Mouse (Mus musculus): Measurements from ENCODE around the gene Afmid. TPM values are rescaled to one million over a fixed set of nuclear protein-coding genes. Genes with fewer than 3 reads are reported as not detected.
"Not testable (repeated sequence)": the region's sequence is repeated elsewhere in the genome, so short reads cannot be mapped to it uniquely, and the experiment has no call there.

Afmid gene
- polyA plus RNA-seq, 1 experiment: 19.2 TPM

DNA sequence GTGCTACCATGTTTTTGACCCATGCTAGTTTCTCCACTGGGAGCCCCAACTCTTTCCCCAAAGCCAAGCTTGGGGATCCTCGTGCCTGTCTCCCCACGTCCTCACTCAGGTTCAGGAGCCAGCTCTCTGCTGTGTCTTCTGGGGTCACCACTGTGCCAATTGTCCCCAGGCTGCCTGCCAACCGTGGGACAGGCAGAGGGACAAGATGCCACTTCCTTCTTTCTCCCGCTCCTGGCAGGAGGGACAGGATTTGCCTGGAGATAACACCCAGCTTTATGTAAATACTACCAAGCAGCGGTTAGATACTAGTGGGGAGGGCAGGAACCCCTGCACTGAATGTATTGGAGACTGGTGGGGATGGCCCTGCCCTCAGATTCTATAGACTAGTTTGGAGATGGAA lies 11.9 kb upstream of the Afmid start:
- TF ChIP-seq POLR2A (IDR thresholded peaks at IDR 0.05; ENCODE audit: low read depth, low read length) (no peak), CTCF (IDR thresholded peaks at IDR 0.05; ENCODE audit: extremely low read depth, insufficient read depth, insufficient read length, insufficient replicate concordance) (no peak)
- H3K27me3 ChIP-seq (ENCODE audit: control insufficient read depth, insufficient read depth, low read length): no peaks in the 10 kb centered on the region
- DNase-seq (ENCODE audit: low read depth in 1 of 2, low spot score in 2 of 2): no peak
- peaks cover 35% of the 10 kb centered on the region for H3K36me3 ChIP-seq (ENCODE audit: control insufficient read depth, insufficient read depth, low read length)
- 65% methylated on average over 5 of the region's 5 CpGs for WGBS
- no peak overlapping the region for H3K4me3 ChIP-seq (ENCODE audit: extremely low read depth, insufficient read depth, insufficient read length)
- H3K27ac ChIP-seq (ENCODE audit: insufficient read depth, low read length): peak overlapping the region; percentile 12; the same call in 1 of the 2 replicates
- peaks cover 5% of the 10 kb centered on the region; the same call in 1 of the 2 replicates for H3K4me1 ChIP-seq (ENCODE audit: control insufficient read depth, insufficient read depth, insufficient read length)

DNA sequence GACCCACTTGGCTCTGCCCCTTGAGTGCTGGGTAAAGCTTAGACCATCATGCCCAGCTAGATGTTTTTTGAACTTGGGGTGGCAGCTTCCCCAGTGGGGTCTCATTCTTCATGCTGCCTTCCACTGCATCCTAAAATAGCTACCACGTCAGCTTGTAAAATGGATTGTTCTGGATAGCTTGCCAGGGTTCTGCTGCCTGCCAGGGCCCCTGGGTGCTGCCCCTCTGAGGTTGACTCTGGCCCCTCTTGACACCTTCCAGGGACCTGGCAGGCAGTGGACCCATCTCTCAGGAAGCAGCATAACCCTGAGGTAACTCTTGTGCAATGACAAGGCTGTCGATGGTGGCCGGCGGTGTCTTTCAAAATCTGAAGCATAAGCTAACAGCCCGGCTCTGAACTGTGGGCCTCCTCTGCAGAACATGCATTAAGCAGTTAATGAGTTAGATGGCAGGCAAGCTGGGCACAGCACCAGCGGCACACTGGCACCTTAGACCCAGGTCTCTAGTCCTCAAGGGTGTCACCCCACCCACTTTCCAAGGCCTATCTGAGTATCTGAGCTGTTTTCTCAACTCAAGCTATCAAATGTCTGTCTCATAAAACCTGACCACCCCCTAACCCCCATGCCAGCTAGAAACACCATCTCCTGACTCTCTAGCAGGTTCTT lies 10.9 kb upstream of the Afmid start:
- DNase-seq (ENCODE audit: low read depth in 1 of 2, low spot score in 2 of 2): no peak
- Histone ChIP-seq H3K36me3 (ENCODE audit: control insufficient read depth, insufficient read depth, low read length) (peaks cover 39% of the 10 kb centered on the region), H3K27ac (ENCODE audit: insufficient read depth, low read length) (no peak overlapping the region), H3K4me3 (ENCODE audit: extremely low read depth, insufficient read depth, insufficient read length) (no peak overlapping the region), H3K4me1 (ENCODE audit: control insufficient read depth, insufficient read depth, insufficient read length) (no peaks in the 10 kb centered on the region; the same call in 1 of the 2 replicates), H3K27me3 (ENCODE audit: control insufficient read depth, insufficient read depth, low read length) (no peaks in the 10 kb centered on the region)
- 93% methylated on average over 6 of the region's 6 CpGs for WGBS
- no peak for TF ChIP-seq POLR2A (IDR thresholded peaks at IDR 0.05; ENCODE audit: low read depth, low read length)
- TF ChIP-seq CTCF (IDR thresholded peaks at IDR 0.05; ENCODE audit: extremely low read depth, insufficient read depth, insufficient read length, insufficient replicate concordance): no peak

- H3K4me1 ChIP-seq (ENCODE audit: control insufficient read depth, insufficient read depth, insufficient read length); DNase-seq (ENCODE audit: low read depth in 1 of 2, low spot score in 2 of 2); H3K27me3 ChIP-seq (ENCODE audit: control insufficient read depth, insufficient read depth, low read length); H3K27ac ChIP-seq (ENCODE audit: insufficient read depth, low read length); H3K4me3 ChIP-seq (ENCODE audit: extremely low read depth, insufficient read depth, insufficient read length): not testable (repeated sequence)
- peaks cover 41% of the 10 kb centered on the region for H3K36me3 ChIP-seq (ENCODE audit: control insufficient read depth, insufficient read depth, low read length)
- WGBS: 89% methylated on average over 9 of the region's 9 CpGs
These were observed 9.9 kb upstream of the Afmid start for GRCm38 (mm10) chr11:117815850-117816249.

- Histone ChIP-seq H3K36me3 (ENCODE audit: control insufficient read depth, insufficient read depth, low read length) (peaks cover 44% of the 10 kb centered on the region), H3K4me3 (ENCODE audit: extremely low read depth, insufficient read depth, insufficient read length) (no peak overlapping the region), H3K4me1 (ENCODE audit: control insufficient read depth, insufficient read depth, insufficient read length) (no peaks in the 10 kb centered on the region; the same call in 1 of the 2 replicates), H3K27ac (ENCODE audit: insufficient read depth, low read length) (no peak overlapping the region), H3K27me3 (ENCODE audit: control insufficient read depth, insufficient read depth, low read length) (no peaks in the 10 kb centered on the region)
- WGBS: 87% methylated on average over 13 of the region's 13 CpGs
- TF ChIP-seq POLR2A (IDR thresholded peaks at IDR 0.05; ENCODE audit: low read depth, low read length): no peak
- no peak for TF ChIP-seq CTCF (IDR thresholded peaks at IDR 0.05; ENCODE audit: extremely low read depth, insufficient read depth, insufficient read length, insufficient replicate concordance)
- no peak for DNase-seq (ENCODE audit: low read depth in 1 of 2, low spot score in 2 of 2)
These were observed 9.2 kb upstream of the Afmid start for GRCm38 (mm10) chr11:117816389-117816996.

DNA sequence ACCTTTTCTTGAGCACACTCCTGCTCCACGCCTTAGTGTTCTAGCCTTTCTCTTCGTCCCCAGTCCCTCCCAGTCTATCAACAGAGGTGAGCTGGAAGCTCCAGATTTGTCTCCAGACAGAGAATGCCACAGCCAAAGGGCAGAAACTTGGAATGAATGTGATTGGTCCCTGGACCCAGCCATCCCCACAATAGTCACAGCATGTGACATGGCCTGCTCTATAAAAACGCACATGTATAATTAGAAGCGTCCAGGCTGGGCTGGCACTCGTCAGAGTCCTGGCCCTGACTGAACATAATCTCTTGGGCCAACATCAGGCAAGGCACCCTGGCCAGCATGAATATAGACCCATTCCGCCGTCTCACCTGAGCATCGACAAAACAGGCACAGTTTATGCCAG lies 6.6 kb upstream of the Afmid start:
- Histone ChIP-seq H3K4me3 (ENCODE audit: extremely low read depth, insufficient read depth, insufficient read length) (no peak overlapping the region), H3K4me1 (ENCODE audit: control insufficient read depth, insufficient read depth, insufficient read length) (0 out of 2 replicates have a peak, but pooled peaks cover under 1% of the 10 kb centered on the region), H3K36me3 (ENCODE audit: control insufficient read depth, insufficient read depth, low read length) (peaks cover 39% of the 10 kb centered on the region), H3K27ac (ENCODE audit: insufficient read depth, low read length) (no peak overlapping the region), H3K27me3 (ENCODE audit: control insufficient read depth, insufficient read depth, low read length) (no peaks in the 10 kb centered on the region)
- WGBS: 91% methylated on average over 8 of the region's 8 CpGs
- no peak for DNase-seq (ENCODE audit: low read depth in 1 of 2, low spot score in 2 of 2)
- TF ChIP-seq CTCF (IDR thresholded peaks at IDR 0.05; ENCODE audit: extremely low read depth, insufficient read depth, insufficient read length, insufficient replicate concordance) (no peak), POLR2A (IDR thresholded peaks at IDR 0.05; ENCODE audit: low read depth, low read length) (no peak)

GRCm38 (mm10) chr11:117820173-117820572 lies 5.6 kb upstream of the Afmid start:
- TF ChIP-seq POLR2A (IDR thresholded peaks at IDR 0.05; ENCODE audit: low read depth, low read length): no peak
- no peak for TF ChIP-seq CTCF (IDR thresholded peaks at IDR 0.05; ENCODE audit: extremely low read depth, insufficient read depth, insufficient read length, insufficient replicate concordance)
- 97% methylated on average over 7 of the region's 7 CpGs for WGBS
- no peak for DNase-seq (ENCODE audit: low read depth in 1 of 2, low spot score in 2 of 2)
- peaks cover 8% of the 10 kb centered on the region; the same call in 1 of the 2 replicates for H3K4me1 ChIP-seq (ENCODE audit: control insufficient read depth, insufficient read depth, insufficient read length)
- no peak overlapping the region for H3K4me3 ChIP-seq (ENCODE audit: extremely low read depth, insufficient read depth, insufficient read length)
- no peak overlapping the region for H3K27ac ChIP-seq (ENCODE audit: insufficient read depth, low read length)
- no peaks in the 10 kb centered on the region for H3K27me3 ChIP-seq (ENCODE audit: control insufficient read depth, insufficient read depth, low read length)
- peaks cover 32% of the 10 kb centered on the region for H3K36me3 ChIP-seq (ENCODE audit: control insufficient read depth, insufficient read depth, low read length)

GRCm38 (mm10) chr11:117821868-117822267 lies 3.9 kb upstream of the Afmid start:
- H3K4me3 ChIP-seq (ENCODE audit: extremely low read depth, insufficient read depth, insufficient read length): no peak overlapping the region
- no peaks in the 10 kb centered on the region for H3K27me3 ChIP-seq (ENCODE audit: control insufficient read depth, insufficient read depth, low read length)
- no peak for TF ChIP-seq POLR2A (IDR thresholded peaks at IDR 0.05; ENCODE audit: low read depth, low read length)
- TF ChIP-seq CTCF (IDR thresholded peaks at IDR 0.05; ENCODE audit: extremely low read depth, insufficient read depth, insufficient read length, insufficient replicate concordance): no peak
- H3K36me3 ChIP-seq (ENCODE audit: control insufficient read depth, insufficient read depth, low read length): peaks cover 24% of the 10 kb centered on the region
- no peak for DNase-seq (ENCODE audit: low read depth in 1 of 2, low spot score in 2 of 2)
- WGBS: 96% methylated on average over 9 of the region's 9 CpGs
- no peak overlapping the region for H3K27ac ChIP-seq (ENCODE audit: insufficient read depth, low read length)
- H3K4me1 ChIP-seq (ENCODE audit: control insufficient read depth, insufficient read depth, insufficient read length): peaks cover 11% of the 10 kb centered on the region; the same call in 1 of the 2 replicates
